Mouse (Mus musculus): Measurements from ENCODE around the gene Ttc23. TPM values are rescaled to one million over a fixed set of nuclear protein-coding genes. Genes with fewer than 3 reads are reported as not detected.

The Ttc23 gene
- polyA plus RNA-seq, 1 experiment from 2014 or later, result 11.7 TPM

DNA sequence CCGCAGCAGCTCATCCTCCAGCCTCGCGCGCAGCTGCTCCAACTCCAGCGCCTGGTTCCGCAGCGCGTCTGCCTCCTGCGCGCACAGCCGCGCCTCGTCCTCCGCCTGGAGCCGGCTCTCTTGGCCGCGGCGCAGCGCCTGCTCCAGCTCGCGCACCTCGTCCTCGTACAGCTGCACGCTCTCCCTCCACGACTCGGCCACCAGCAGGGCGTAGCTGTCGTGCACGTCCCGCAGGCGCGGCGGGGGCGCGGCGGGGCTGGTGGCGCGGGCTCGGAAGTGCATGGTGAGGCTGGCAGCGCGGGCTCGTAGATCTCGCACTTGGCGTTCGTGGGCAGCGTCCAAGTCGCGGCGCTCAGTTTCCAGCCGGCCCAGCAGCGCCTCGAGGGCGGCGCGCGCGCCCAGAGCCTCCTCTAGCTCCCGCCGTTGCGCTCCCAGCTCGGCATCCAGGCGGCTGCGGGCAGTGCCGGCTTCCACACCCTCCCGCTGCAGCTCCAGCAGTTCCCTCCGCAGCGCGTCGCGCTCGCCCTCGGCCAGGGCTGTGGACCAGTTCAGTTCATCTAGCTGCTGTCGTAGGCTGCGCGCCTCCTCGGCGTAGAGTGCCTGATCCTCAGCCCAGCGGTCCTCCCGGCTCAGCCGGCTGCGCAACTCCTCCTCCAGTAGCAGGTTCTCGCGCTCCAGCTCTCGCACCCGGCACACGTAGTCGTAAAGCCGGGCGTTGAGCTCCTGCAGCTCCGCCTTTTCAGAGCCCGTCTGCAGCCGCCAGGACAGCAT is 111.8 kb downstream of the Ttc23 start:
- Histone ChIP-seq H3K36me3 (no peaks in the 10 kb centered on the region), H3K27ac (replicated peaks) (peak overlapping the region; percentile 84), H3K9ac (peak overlapping the region; percentile 77), H3K27me3 (peaks cover 17% of the 10 kb centered on the region), H3K4me1 (replicated peaks) (peaks cover 15% of the 10 kb centered on the region), H3K4me3 (peak overlapping the region; percentile 56), H3K4me2 (peak overlapping the region; percentile 85), H3K9me3 (no peaks in the 10 kb centered on the region)
- ATAC-seq (ENCODE audit: low read depth), result peak; percentile 86
- under 1% methylated on average over 92 of the region's 92 CpGs for WGBS

DNA sequence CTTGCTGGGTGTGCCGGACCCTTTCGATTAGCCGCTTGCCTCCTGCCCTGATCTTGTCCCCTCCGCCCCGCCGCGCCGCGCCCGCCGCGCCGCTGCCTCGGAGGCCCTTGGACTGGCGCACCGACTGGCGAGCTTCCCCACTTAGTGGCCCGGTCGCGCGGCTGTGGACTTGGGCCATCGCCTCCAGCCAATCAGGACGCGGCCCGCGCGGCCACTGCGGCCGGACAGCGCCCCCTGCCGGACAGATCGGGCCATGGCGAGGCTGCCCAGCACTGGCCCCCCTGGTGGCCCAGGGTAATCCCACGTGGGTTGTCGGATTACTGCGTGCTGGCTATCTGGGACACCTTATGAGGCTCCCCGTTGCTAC is 112.4 kb downstream of the Ttc23 start, which contains the start of gene Synm:
TSS of gene Synm (minus strand) at position 114 of the 367 bp plus-strand sequence.
- no peaks in the 10 kb centered on the region for H3K9me3 ChIP-seq

DNA sequence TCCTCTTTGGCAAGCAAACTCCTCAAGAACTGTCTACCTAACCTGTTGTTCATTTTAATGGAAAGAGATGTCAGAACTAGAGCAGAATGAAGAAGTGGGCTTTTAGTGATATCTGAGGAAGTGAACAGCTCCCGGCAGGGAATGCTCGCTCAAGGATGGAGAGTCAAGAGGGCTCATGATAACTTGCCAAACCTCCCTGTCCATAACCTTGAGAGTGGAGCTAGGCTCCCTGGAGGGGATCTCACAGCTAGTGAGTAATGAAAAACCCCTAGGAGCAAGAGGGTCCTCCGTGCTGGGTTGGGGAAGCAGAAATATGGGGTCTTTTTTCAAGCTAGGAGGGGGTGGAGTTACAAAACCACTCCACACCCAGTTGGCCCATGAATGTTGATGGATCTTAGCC is 116.4 kb downstream of the Ttc23 start:
- no peak overlapping the region for H3K9ac ChIP-seq
- no peak overlapping the region for H3K4me3 ChIP-seq
- H3K4me1 ChIP-seq (replicated peaks), result peaks cover 5% of the 10 kb centered on the region
- no peak overlapping the region for H3K4me2 ChIP-seq
- no peak overlapping the region for H3K27ac ChIP-seq (replicated peaks)
- no peaks in the 10 kb centered on the region for H3K9me3 ChIP-seq
- WGBS, result 67% methylated on average over 3 of the region's 3 CpGs
- ATAC-seq (ENCODE audit: low read depth), result no peak
- H3K27me3 ChIP-seq, result 0 out of 2 replicates have a peak, but pooled peaks cover 5% of the 10 kb centered on the region
- no peaks in the 10 kb centered on the region for H3K36me3 ChIP-seq

More for the DNA sequence above, 112.4 kb downstream of the Ttc23 start, which contains the start of gene Synm:
- peak within 1 kb of the TSS; percentile 84 for H3K27ac ChIP-seq (replicated peaks)
- peak within 1 kb of the TSS; percentile 56 for H3K4me3 ChIP-seq
- peak within 1 kb of the TSS; percentile 77 for H3K9ac ChIP-seq
- H3K4me2 ChIP-seq, result peak within 1 kb of the TSS; percentile 85
- H3K27me3 ChIP-seq, result peaks cover 17% of the 10 kb centered on the region
- peaks cover 15% of the 10 kb centered on the region for H3K4me1 ChIP-seq (replicated peaks)
- ATAC-seq (ENCODE audit: low read depth), result peak; percentile 94
- no peaks in the 10 kb centered on the region for H3K36me3 ChIP-seq
- under 1% methylated on average over 37 of the region's 37 CpGs for WGBS

DNA sequence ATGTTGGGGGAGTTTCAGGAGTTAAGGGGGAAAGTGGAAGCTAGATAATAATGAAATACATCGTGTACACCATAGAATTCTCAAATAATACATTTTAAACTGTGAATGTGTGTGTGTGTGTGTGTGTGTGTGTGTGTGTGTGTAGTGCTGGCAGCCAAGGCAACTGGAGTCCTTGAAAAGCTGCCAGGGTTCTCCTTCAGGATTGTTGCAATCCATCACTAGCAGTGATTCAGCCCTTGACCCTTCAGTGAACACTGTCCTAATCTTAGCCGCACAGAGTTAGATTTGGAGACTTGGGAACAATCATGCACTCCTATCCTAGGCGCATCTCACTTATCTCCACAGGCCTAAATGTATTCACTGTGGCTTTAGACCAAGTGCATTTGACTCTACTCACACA is 120.9 kb downstream of the Ttc23 start:
- no peak for ATAC-seq (ENCODE audit: low read depth)
- WGBS, result 81% methylated on average over 3 of the region's 3 CpGs
- Histone ChIP-seq H3K9me3 (no peaks in the 10 kb centered on the region), H3K9ac (no peak overlapping the region), H3K36me3 (no peaks in the 10 kb centered on the region), H3K4me1 (replicated peaks) (no peaks in the 10 kb centered on the region), H3K4me3 (no peak overlapping the region), H3K27ac (replicated peaks) (no peak overlapping the region), H3K4me2 (no peak overlapping the region), H3K27me3 (no peaks in the 10 kb centered on the region)

DNA sequence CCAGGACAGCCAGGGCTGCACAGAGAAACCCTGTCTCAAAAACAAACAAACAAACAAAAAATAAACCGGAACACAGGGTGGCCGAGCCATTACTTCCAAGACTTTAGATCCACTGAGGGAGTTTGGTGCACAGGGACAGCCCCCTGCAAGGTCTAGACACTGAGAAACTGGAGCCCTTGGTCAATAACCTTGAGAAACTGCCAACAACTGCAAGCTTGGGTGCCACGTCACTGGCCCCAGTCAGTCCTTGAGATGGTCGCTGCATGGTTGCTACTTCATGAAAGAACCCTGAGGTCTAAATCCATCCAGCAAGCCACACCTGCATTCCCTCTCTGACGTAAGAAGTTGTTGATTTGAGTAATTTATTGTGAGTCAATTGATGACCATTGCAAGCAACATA is 122.3 kb downstream of the Ttc23 start:
- no peak overlapping the region for H3K4me2 ChIP-seq
- no peak overlapping the region for H3K27ac ChIP-seq (replicated peaks)
- H3K4me1 ChIP-seq (replicated peaks), result no peaks in the 10 kb centered on the region
- no peak for ATAC-seq (ENCODE audit: low read depth)
- no peak overlapping the region for H3K9ac ChIP-seq
- WGBS, result 91% methylated on average over 5 of the region's 5 CpGs
- H3K9me3 ChIP-seq, result peaks cover 4% of the 10 kb centered on the region; the same call in 1 of the 2 replicates
- no peaks in the 10 kb centered on the region for H3K36me3 ChIP-seq
- H3K27me3 ChIP-seq, result no peaks in the 10 kb centered on the region
- no peak overlapping the region for H3K4me3 ChIP-seq

DNA sequence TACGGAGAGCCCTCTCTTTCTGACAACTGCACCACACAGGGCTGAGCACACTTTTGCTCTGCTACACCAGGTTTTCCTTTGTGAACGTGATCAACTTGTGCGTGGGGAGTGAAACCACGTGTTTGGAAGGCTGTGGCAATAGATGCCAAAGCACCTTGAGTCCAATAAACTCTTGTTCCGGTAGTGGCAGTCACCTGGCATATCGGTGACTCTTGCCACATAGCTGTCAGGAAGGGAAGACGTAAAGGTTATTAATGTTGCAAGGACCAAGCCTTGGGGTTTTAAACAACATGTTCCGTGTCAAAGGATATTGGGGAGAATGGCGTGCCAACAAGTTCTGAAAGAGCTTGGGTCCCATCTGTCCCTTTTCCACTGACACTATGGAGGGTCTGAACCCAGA is 125.0 kb downstream of the Ttc23 start:
- Histone ChIP-seq H3K27me3 (no peaks in the 10 kb centered on the region), H3K9ac (no peak overlapping the region), H3K4me3 (no peak overlapping the region), H3K4me2 (no peak overlapping the region), H3K9me3 (peaks cover 4% of the 10 kb centered on the region; the same call in 1 of the 2 replicates), H3K27ac (replicated peaks) (no peak overlapping the region), H3K36me3 (no peaks in the 10 kb centered on the region), H3K4me1 (replicated peaks) (0 out of 2 replicates have a peak, but pooled peaks cover 7% of the 10 kb centered on the region)
- WGBS, result 85% methylated on average over 9 of the region's 9 CpGs
- no peak for ATAC-seq (ENCODE audit: low read depth)

DNA sequence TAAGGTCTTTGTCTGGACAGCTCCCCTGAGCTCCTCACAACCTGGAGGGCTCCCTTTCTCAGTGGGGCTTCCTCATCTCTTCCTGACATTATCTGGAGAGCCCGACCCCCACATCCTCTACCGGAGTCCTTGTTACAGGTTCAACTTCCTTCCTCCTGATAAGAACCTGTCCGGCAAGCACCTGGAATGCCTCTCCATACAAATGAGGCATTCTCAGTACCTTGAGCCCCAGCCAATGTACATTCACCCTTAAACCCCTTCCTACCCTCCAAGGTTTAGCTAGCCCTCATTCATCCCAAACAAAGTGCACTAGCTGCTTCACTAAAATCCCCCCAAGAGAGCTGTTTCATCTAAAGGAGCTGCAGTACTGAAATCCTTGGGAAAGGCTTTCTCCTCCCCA is 128.4 kb downstream of the Ttc23 start:
- no peak overlapping the region for H3K4me2 ChIP-seq
- no peak for ATAC-seq (ENCODE audit: low read depth)
- H3K27ac ChIP-seq (replicated peaks), result no peak overlapping the region
- 0 out of 2 replicates have a peak, but pooled peaks cover 7% of the 10 kb centered on the region for H3K4me1 ChIP-seq (replicated peaks)
- no peaks in the 10 kb centered on the region for H3K27me3 ChIP-seq
- WGBS, result 87% methylated on average over 3 of the region's 3 CpGs
- no peak overlapping the region for H3K9ac ChIP-seq
- no peak overlapping the region for H3K4me3 ChIP-seq
- peaks cover 4% of the 10 kb centered on the region; the same call in 1 of the 2 replicates for H3K9me3 ChIP-seq
- no peaks in the 10 kb centered on the region for H3K36me3 ChIP-seq

DNA sequence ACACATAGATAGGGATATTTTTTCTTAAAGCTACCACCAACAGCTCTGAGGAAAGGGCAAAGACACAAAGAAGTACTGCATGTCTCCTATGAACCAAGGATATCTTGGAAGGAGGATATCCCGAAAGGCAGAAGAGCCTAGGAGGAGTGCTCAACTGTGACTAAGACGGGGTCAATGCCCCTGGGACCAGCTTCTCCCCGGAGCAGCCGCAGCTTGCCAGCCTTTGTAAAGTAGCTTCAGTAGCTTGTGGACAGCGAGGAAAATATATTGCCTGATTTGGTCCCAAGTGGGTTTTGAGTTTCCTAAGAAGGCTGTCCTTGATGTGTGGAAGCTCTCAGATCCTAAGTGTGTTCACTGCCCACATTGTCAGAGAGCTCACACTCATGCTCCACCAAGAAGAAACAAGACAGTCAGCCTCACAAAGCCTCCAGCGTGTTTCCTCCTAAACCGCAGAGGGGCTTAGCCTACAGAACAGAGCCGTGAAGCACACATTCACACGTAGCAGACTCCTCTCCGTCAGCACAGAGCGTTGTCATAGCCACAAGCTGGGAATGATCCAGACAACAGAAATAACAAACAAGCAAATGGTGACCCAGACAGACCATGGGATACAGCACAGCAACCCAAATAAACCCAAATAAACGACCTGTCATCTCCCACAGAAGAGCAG is 129.6 kb downstream of the Ttc23 start:
- 0 out of 2 replicates have a peak, but pooled peaks cover 7% of the 10 kb centered on the region for H3K4me1 ChIP-seq (replicated peaks)
- 0 out of 2 replicates have a peak overlapping the region, but pooled peaks have one; percentile 9 for H3K27ac ChIP-seq (replicated peaks)
- 52% methylated on average over 12 of the region's 12 CpGs for WGBS
- no peak overlapping the region for H3K9ac ChIP-seq
- no peaks in the 10 kb centered on the region for H3K27me3 ChIP-seq
- no peak for ATAC-seq (ENCODE audit: low read depth)
- H3K36me3 ChIP-seq, result no peaks in the 10 kb centered on the region
- peaks cover 4% of the 10 kb centered on the region; the same call in 1 of the 2 replicates for H3K9me3 ChIP-seq
- no peak overlapping the region for H3K4me2 ChIP-seq
- H3K4me3 ChIP-seq, result no peak overlapping the region

DNA sequence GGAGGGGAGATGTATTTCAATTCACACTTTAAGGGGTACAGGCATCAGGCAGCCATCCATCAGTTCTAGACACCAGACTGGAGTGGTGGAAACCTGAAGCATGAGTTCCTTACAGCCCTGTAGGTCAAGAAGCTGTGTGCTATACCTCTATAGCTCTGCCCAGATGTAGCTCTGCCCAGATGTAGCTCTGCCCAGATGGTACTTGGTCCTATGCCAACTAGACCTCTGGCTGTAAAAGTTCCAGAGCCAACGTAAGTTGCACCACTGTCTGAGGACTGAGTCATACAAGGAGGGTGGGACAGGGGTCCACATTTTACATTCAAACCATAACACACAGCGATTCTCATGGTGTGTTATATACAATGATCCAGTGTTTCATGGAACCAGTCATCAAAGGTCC is 140.7 kb downstream of the Ttc23 start:
- Histone ChIP-seq H3K9me3 (no peaks in the 10 kb centered on the region), H3K36me3 (no peaks in the 10 kb centered on the region), H3K27me3 (no peaks in the 10 kb centered on the region), H3K4me1 (replicated peaks) (peaks cover 6% of the 10 kb centered on the region), H3K4me2 (no peak overlapping the region), H3K9ac (no peak overlapping the region), H3K27ac (replicated peaks) (no peak overlapping the region), H3K4me3 (no peak overlapping the region)
- peak; percentile 27; the same call in 1 of the 2 replicates for ATAC-seq (ENCODE audit: low read depth)
- 66% methylated on average over 2 of the region's 2 CpGs for WGBS

DNA sequence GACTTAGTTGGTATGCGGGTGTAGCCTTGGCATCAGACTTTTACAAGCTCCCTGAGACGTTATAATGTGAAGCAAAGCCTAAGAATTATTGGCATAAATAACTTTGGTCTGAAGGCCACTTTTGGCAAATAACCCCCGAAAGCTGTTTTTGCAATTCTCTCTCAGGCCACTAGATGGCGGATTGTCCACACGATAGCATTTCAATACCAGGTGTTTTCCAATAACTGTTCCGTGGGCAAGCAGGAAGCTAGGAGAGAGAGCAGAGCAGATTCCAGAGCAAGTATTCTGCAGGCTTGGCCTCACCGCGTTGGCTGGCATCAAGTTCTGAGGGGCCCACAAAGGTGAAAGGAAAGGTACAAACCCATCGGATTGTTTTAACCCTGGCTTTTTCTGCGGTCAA is 141.5 kb downstream of the Ttc23 start:
- WGBS, result 15% methylated on average over 10 of the region's 10 CpGs
- ATAC-seq (ENCODE audit: low read depth), result peak; percentile 59; the same call in 1 of the 2 replicates
- no peak overlapping the region for H3K27ac ChIP-seq (replicated peaks)
- no peak overlapping the region for H3K9ac ChIP-seq
- no peaks in the 10 kb centered on the region for H3K36me3 ChIP-seq
- H3K9me3 ChIP-seq, result no peaks in the 10 kb centered on the region
- no peaks in the 10 kb centered on the region for H3K27me3 ChIP-seq
- no peak overlapping the region for H3K4me2 ChIP-seq
- H3K4me1 ChIP-seq (replicated peaks), result peaks cover 6% of the 10 kb centered on the region
- H3K4me3 ChIP-seq, result no peak overlapping the region

DNA sequence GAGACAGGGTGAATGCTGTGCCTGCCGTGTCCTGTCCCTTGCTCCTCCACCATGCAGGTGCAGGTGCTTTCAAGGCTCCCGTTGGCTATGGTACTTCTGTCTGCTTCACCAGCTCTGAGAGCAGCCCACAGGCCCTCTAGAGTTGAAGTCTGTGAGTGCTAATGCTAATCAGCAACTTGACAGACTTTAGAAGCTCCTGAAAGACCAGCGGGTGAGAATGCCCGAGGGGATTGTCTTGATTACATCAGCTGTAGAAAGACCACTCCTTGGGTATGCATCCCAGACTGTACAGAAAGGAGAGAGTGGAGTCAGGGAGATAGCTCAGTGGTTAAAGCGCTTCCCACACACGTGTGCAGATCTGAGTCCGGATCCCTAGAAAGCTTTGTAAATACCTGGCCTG is 144.0 kb downstream of the Ttc23 start:
- no peaks in the 10 kb centered on the region for H3K9me3 ChIP-seq
- H3K4me1 ChIP-seq (replicated peaks), result peaks cover 6% of the 10 kb centered on the region
- H3K36me3 ChIP-seq, result no peaks in the 10 kb centered on the region
- ATAC-seq (ENCODE audit: low read depth), result no peak
- H3K27me3 ChIP-seq, result no peaks in the 10 kb centered on the region
- no peak overlapping the region for H3K27ac ChIP-seq (replicated peaks)
- no peak overlapping the region for H3K4me3 ChIP-seq
- WGBS, result 62% methylated on average over 7 of the region's 7 CpGs
- no peak overlapping the region for H3K9ac ChIP-seq
- no peak overlapping the region for H3K4me2 ChIP-seq

DNA sequence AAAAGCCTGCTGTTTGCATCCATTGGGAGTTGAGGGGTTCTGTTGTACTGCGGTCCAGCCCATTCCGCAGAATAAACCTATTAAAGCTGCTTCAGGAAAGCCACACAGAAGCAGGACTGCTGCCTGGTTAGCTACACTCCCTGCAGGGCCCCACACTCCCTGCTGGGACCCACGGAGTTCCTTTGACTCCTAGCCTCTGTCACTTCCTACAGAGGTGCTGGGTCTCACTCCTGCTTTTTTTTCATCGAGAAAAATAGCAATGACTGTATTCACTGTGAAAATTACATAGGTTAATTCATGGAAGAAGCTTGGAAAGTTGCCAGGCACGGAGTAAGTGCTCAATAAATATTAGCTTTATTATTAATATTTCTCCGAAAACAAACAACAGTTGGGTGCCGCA is 146.2 kb downstream of the Ttc23 start:
- Histone ChIP-seq H3K27me3 (no peaks in the 10 kb centered on the region), H3K4me3 (no peak overlapping the region), H3K27ac (replicated peaks) (no peak overlapping the region), H3K4me2 (no peak overlapping the region), H3K9me3 (no peaks in the 10 kb centered on the region), H3K4me1 (replicated peaks) (peaks cover 6% of the 10 kb centered on the region), H3K9ac (no peak overlapping the region), H3K36me3 (no peaks in the 10 kb centered on the region)
- ATAC-seq (ENCODE audit: low read depth), result no peak
- 70% methylated on average over 7 of the region's 7 CpGs for WGBS
